Mouse (Mus musculus): ENCODE measurements around the gene Mus81.

DNA sequence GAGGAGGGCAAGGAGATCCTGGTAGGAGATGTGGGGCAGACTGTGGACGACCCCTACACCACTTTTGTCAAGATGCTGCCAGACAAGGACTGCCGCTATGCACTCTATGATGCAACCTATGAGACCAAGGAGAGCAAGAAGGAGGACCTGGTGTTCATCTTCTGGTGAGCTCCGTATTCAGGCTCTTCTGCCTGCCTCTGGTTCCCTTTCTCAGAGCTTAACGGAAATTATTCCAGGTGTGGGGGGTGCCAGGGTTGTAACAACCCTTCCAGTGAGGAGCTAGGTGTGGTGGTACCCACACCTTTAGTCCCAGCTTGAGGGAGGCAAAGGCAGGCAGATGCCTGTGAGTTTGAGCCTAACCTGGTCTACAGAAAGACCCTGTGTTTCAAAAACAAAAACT is 4.4 kb upstream of the Mus81 start:
- TF ChIP-seq CTCF (IDR thresholded peaks at IDR 0.05; ENCODE audit: control insufficient read depth, insufficient read depth, low read length) (no peak), POLR2A (IDR thresholded peaks at IDR 0.05; ENCODE audit: borderline replicate concordance, control insufficient read depth, low read depth, low read length) (no peak)

All from bone marrow, adult 2 months (tissue).